Mouse (Mus musculus) kidney, postnatal 10 days (tissue): ENCODE measurements around the gene Rhou.

Source experiments
- DNase-seq: peaks from one replicate; pipeline ENCODE4 v3.0.0; 2021; ENCODE audit warnings: mixed read lengths

Rhou gene

DNA sequence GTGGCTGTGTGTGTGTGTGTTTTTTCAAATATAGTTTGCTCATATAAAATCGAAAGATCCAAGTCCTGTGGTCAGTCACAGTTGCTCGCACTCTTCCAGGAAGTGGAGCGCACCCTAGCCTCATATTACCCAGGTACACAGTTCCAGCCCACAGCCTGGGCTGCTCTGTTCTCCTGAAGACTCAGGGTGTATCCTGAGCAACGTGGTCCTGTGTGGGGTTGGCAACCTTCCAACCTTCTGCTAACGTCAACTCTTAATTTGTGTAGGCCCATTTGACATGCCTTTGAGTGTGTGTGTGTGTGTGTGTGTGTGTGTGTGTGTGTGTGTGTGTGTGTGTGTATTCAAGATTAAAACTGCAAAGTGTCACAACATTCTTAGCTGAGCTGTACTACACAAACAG is 43.6 kb downstream of the Rhou start:
- no peak for DNase-seq

GRCm38 (mm10) chr8:123700399-123701070 is 46.8 kb downstream of the Rhou start:
- DNase-seq: no peak

DNA sequence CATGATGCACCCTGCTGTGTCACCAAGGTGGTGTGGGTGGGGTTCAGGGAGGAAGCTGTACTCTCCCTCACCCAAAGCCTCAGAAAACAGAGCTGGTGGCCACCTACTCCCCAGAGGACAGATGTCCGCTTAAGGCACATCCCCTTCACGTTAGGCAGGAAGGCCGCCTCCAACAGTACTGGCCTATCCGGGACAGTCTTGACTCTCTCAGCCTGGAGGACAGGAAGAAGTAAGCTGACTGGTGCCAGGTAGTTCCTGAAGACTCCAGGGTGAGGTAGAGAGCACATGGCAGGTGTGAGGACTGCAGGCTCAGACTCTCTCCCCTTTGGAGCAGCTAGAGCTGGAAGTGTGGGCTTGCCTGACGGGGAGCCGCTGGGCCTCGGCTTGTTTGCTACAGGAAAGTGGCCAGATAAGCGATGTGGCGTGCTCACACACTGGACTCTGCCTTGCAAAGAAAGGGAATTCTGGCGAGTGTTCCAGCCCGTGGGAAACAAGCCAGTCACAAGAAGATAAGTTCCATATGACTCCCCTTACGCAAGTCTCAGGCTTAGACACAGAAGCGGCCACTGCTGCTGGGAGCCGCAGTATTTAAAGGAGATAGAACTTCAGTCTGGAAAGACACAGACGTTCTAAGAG is 48.3 kb downstream of the Rhou start:
- peak; percentile 79 for DNase-seq

DNA sequence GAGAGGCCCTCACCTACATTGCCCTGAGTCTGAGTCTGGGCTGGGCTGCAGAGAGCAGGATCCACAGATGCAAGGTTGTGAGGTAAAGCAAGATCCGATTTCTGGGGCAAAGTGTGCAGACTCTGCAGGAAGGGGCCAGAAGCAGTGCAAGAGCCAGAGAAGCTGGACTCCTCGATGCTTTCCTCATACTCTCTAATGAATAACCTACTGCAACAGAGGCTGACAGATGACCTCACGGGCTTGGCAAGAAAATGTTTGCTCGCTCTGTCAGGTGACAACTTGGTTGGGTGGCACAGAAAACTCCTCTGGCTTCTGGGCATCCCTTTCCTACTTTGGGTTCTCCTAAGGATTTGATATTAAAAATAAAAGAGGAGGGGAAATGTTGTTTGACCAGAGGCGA is 51.6 kb downstream of the Rhou start:
- DNase-seq: no peak

GRCm38 (mm10) chr8:123707137-123707536 is 53.4 kb downstream of the Rhou start:
- DNase-seq: no peak

GRCm38 (mm10) chr8:123708729-123709128 is 55.0 kb downstream of the Rhou start:
- DNase-seq: no peak

GRCm38 (mm10) chr8:123710335-123710734 is 56.6 kb downstream of the Rhou start:
- DNase-seq: no peak
